8 mouse cellular contexts compared by ENCODE assay signal in the genomic region with DNA sequence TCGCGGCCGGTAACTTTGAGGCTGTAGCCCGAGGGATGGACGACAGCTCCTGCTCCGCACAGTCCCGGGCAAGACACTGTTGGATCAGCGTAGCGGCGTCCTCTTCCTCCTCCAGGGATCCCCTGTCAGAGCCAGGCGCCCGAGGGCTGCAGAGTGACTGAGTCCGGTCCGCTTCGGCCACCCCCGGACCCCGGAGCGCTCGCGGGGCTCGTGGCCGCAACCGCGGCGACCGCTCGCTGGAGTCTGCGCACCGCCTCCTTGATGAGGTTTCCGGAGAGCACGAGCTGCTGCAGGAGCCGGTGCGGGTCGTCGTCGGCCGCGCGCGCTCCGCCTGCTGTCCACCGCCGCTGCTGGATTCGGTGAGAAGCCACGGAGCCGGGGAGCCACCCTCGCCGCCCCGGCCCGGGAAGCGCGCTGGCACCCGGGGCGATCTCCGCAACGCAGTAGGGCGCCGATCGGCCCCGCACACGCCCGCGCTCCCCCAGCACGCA. TPM values are rescaled to one million over a fixed set of nuclear protein-coding genes. Genes with fewer than 3 reads are reported as not detected.
DNase-seq lines count a peak whose midpoint lies in the region; ATAC-seq and TF ChIP-seq lines count a peak whose summit lies in the region.

No protein-coding gene starts in this region.

- peak overlapping the region; percentile 64 for H3K4me3 ChIP-seq in cerebellum, adult 2 months (replicated peaks; ENCODE audit: insufficient read depth, low read depth, low read length)
- H3K4me3 ChIP-seq in hindbrain, embryonic 14.5 days (replicated peaks; ENCODE audit: low read length) = peak overlapping the region; percentile 84
- peak overlapping the region; percentile 93 for H3K4me3 ChIP-seq in megakaryocyte, embryonic 14.5 days (replicated peaks)
- peak overlapping the region; percentile 63 for H3K4me3 ChIP-seq in spleen, adult 2 months (ENCODE audit: extremely low read depth, insufficient read depth, insufficient read length)

- no peak; the same call in 1 of the 2 replicates for ATAC-seq in hindbrain, embryonic 14.5 days (ENCODE audit: low FRiP score)
- ATAC-seq in monocyte, adult 5-6 weeks (replicated peaks; ENCODE audit: insufficient number of reproducible peaks, low FRiP score, low TSS enrichment, poor library complexity, severe bottlenecking) = no peak

- DNase-seq in T-cell, adult 2 months (ENCODE audit: low spot score) = peak; percentile 31
- peak; percentile 57 to 69 for DNase-seq in cerebellum, adult 2 months
- peak; percentile 38 for DNase-seq in gastrocnemius, adult 18-20 months (ENCODE audit: low spot score)
- peak; percentile 30 for DNase-seq in hindbrain, embryonic 14.5 days (ENCODE audit: low spot score)
- DNase-seq in left cerebral cortex, postnatal 36 days (ENCODE audit: low spot score in 2 of 2) = peak; percentile 58 to 68
- peak in 1 of 2 experiments; percentile 30 for DNase-seq in spleen, adult 2 months (ENCODE audit: low read depth in 1 of 2, low spot score in 2 of 2)

- H3K27me3 ChIP-seq in cerebellum, adult 2 months (ENCODE audit: control insufficient read depth, insufficient read depth, low read length) = no peaks in the 10 kb centered on the region
- no peaks in the 10 kb centered on the region for H3K27me3 ChIP-seq in hindbrain, embryonic 14.5 days (ENCODE audit: control insufficient read depth, insufficient read depth, low read length)
- no peaks in the 10 kb centered on the region for H3K27me3 ChIP-seq in megakaryocyte, embryonic 14.5 days (replicated peaks)
- peaks cover 3% of the 10 kb centered on the region; the same call in 1 of the 2 replicates for H3K27me3 ChIP-seq in spleen, adult 2 months (ENCODE audit: control insufficient read depth, insufficient read depth, low read length)

- no peaks in the 10 kb centered on the region for H3K9me3 ChIP-seq in hindbrain, embryonic 14.5 days (ENCODE audit: control insufficient read depth, low read length)
- no peaks in the 10 kb centered on the region for H3K9me3 ChIP-seq in megakaryocyte, embryonic 14.5 days

- peak overlapping the region; percentile 69 for H3K4me2 ChIP-seq in hindbrain, embryonic 14.5 days (replicated peaks)

- intact Hi-C loops in left cerebral cortex, postnatal 36 days (cut with DNase I) = loop anchor here (2.0 kb wide), 1 partner anchor 16 kb away; no protein-coding TSS in a partner anchor

- peak overlapping the region; percentile 67 for H3K9ac ChIP-seq in hindbrain, embryonic 14.5 days

- H3K4me1 ChIP-seq in cerebellum, adult 2 months (ENCODE audit: control insufficient read depth, insufficient read depth, low read length) = peaks cover 4% of the 10 kb centered on the region
- peaks cover 36% of the 10 kb centered on the region for H3K4me1 ChIP-seq in hindbrain, embryonic 14.5 days (replicated peaks; ENCODE audit: control insufficient read depth, insufficient read depth, low read length)
- peaks cover 67% of the 10 kb centered on the region for H3K4me1 ChIP-seq in megakaryocyte, embryonic 14.5 days
- peaks cover 12% of the 10 kb centered on the region; the same call in 1 of the 2 replicates for H3K4me1 ChIP-seq in spleen, adult 2 months (ENCODE audit: control insufficient read depth, insufficient read depth, insufficient read length)

- H3K27ac ChIP-seq in cerebellum, adult 2 months (ENCODE audit: insufficient read depth, low read length) = 0 out of 2 replicates have a peak overlapping the region, but pooled peaks have one; percentile 34
- H3K27ac ChIP-seq in hindbrain, embryonic 14.5 days = peak overlapping the region; percentile 91
- peak overlapping the region; percentile 97; the same call in 1 of the 2 replicates for H3K27ac ChIP-seq in spleen, adult 2 months (ENCODE audit: insufficient read depth, low read length)

- under 1% methylated on average over 55 of the region's 64 CpGs for WGBS in cerebellum, adult 2 months
- under 1% methylated on average over 61 of the region's 64 CpGs for WGBS in hindbrain, embryonic 14.5 days
- WGBS in spleen, adult 2 months = under 1% methylated on average over 64 of the region's 64 CpGs

- TF ChIP-seq POLR2A in cerebellum, adult 2 months (IDR thresholded peaks at IDR 0.05; ENCODE audit: borderline replicate concordance, insufficient read depth, low read length) = no peak
- no peak for TF ChIP-seq POLR2A in spleen, adult 2 months (IDR thresholded peaks at IDR 0.05; ENCODE audit: low read depth, low read length)

- no peak for TF ChIP-seq CTCF in cerebellum, adult 2 months (IDR thresholded peaks at IDR 0.05; ENCODE audit: borderline replicate concordance, insufficient read depth, low read depth, low read length)
- TF ChIP-seq CTCF in spleen, adult 2 months (IDR thresholded peaks at IDR 0.05; ENCODE audit: extremely low read depth, insufficient read depth, insufficient read length, insufficient replicate concordance) = no peak

- no peaks in the 10 kb centered on the region for H3K36me3 ChIP-seq in hindbrain, embryonic 14.5 days (replicated peaks; ENCODE audit: control insufficient read depth, insufficient read depth)
- peaks cover 9% of the 10 kb centered on the region for H3K36me3 ChIP-seq in megakaryocyte, embryonic 14.5 days (replicated peaks; ENCODE audit: low read length)
- no peaks in the 10 kb centered on the region for H3K36me3 ChIP-seq in spleen, adult 2 months (ENCODE audit: control insufficient read depth, insufficient read depth, low read length)

RNA-seq across cellular contexts. Expression of gene Frat2, which starts 0.8 kb away (rescaled TPM):
- 6.9 and 7.1 TPM in 2 replicates for polyA plus RNA-seq in cerebellum, adult 2 months (2012; rRNA removed)
- total RNA-seq in gastrocnemius, adult 18-20 months (2021) = 10 to 100 TPM in 1 of 2 experiments, 1 to 10 TPM in 1; 6.6 to 12.4 TPM
- polyA plus RNA-seq in hindbrain, embryonic 14.5 days (2014; fragmentation: Nextera tagmentation; extraction: Ambion mirVana) = 5.4 and 5.5 TPM in 2 replicates
- total RNA-seq in left cerebral cortex, postnatal 36 days (2021) = 10 to 100 TPM in 1 of 2 experiments, 1 to 10 TPM in 1; 7.6 to 10.2 TPM
- polyA plus RNA-seq in megakaryocyte, embryonic 14.5 days (2012; ENCODE audit: insufficient read depth, low replicate concordance) = 16.8 and 19.5 TPM in 2 replicates
- 7.6 and 14.4 TPM in 2 replicates for polyA plus RNA-seq in spleen, adult 2 months (2012; rRNA removed)
- 14.4 to 39.3 TPM (median 21.5 TPM) in 3 replicates for total RNA-seq in monocyte, adult 5-6 weeks (2017)

RNA-seq across cellular contexts. Expression of gene Frat1, which starts 17.4 kb away (rescaled TPM):
- polyA plus RNA-seq in cerebellum, adult 2 months (2012; rRNA removed) = 13.2 and 14.7 TPM in 2 replicates
- total RNA-seq in gastrocnemius, adult 18-20 months (2021) = 1 to 10 TPM; 3.5 to 6.2 TPM
- 19.1 and 23.4 TPM in 2 replicates for polyA plus RNA-seq in hindbrain, embryonic 14.5 days (2014; fragmentation: Nextera tagmentation; extraction: Ambion mirVana)
- 10 to 100 TPM; 15.5 to 17.6 TPM for total RNA-seq in left cerebral cortex, postnatal 36 days (2021)
- 25.1 and 50.6 TPM in 2 replicates for polyA plus RNA-seq in megakaryocyte, embryonic 14.5 days (2012; ENCODE audit: insufficient read depth, low replicate concordance)
- polyA plus RNA-seq in spleen, adult 2 months (2012; rRNA removed) = 7.6 and 12.7 TPM in 2 replicates
- 21.9 to 24.9 TPM (median 22.4 TPM) in 3 replicates for total RNA-seq in monocyte, adult 5-6 weeks (2017)

RNA-seq across cellular contexts. Expression of gene Arhgap19, which starts 45.3 kb away (rescaled TPM):
- 2.4 and 2.5 TPM in 2 replicates for polyA plus RNA-seq in cerebellum, adult 2 months (2012; rRNA removed)
- total RNA-seq in gastrocnemius, adult 18-20 months (2021) = 1 to 10 TPM; 8.0 to 8.1 TPM
- polyA plus RNA-seq in hindbrain, embryonic 14.5 days (2014; fragmentation: Nextera tagmentation; extraction: Ambion mirVana) = 6.7 and 6.8 TPM in 2 replicates
- total RNA-seq in left cerebral cortex, postnatal 36 days (2021) = 1 to 10 TPM; 2.7 to 3.4 TPM
- 1.8 TPM in 1 of 2 replicates, not detected in the other for polyA plus RNA-seq in megakaryocyte, embryonic 14.5 days (2012; ENCODE audit: insufficient read depth, low replicate concordance)
- polyA plus RNA-seq in spleen, adult 2 months (2012; rRNA removed) = 4.8 and 8.5 TPM in 2 replicates
- total RNA-seq in monocyte, adult 5-6 weeks (2017) = 1.1 to 2.3 TPM (median 1.9 TPM) in 3 replicates

RNA-seq across cellular contexts. Expression of gene Rrp12, which starts 48.8 kb away (rescaled TPM):
- 15.1 and 16.4 TPM in 2 replicates for polyA plus RNA-seq in cerebellum, adult 2 months (2012; rRNA removed)
- 10 to 100 TPM; 31.0 to 31.2 TPM for total RNA-seq in gastrocnemius, adult 18-20 months (2021)
- 13.2 and 16.2 TPM in 2 replicates for polyA plus RNA-seq in hindbrain, embryonic 14.5 days (2014; fragmentation: Nextera tagmentation; extraction: Ambion mirVana)
- 10 to 100 TPM; 32.2 to 34.1 TPM for total RNA-seq in left cerebral cortex, postnatal 36 days (2021)
- 8.9 and 14.4 TPM in 2 replicates for polyA plus RNA-seq in megakaryocyte, embryonic 14.5 days (2012; ENCODE audit: insufficient read depth, low replicate concordance)
- polyA plus RNA-seq in spleen, adult 2 months (2012; rRNA removed) = 7.0 and 9.2 TPM in 2 replicates
- total RNA-seq in monocyte, adult 5-6 weeks (2017) = 5.1 to 7.7 TPM (median 7.6 TPM) in 3 replicates

Comparison
In these comparisons a context has a peak if more than half of its experiments do, and no peak if none do; other contexts are left out.
1. H3K27ac ChIP-seq: peak in every context shown above with its lines; median percentile 97 in spleen, adult 2 months; 91 in hindbrain, embryonic 14.5 days; 34 in cerebellum, adult 2 months.